Mouse (Mus musculus) heart, embryonic 13.5 days (tissue): ENCODE data around the gene Rbck1. TPM values are rescaled to one million over a fixed set of nuclear protein-coding genes. Genes with fewer than 3 reads are reported as not detected.

ENCODE experiments used
- ATAC-seq: fragments of 200-750 bp; cut with Nextera tagmentation; 2 replicates; pipeline ENCODE4 v1.8.0; 2017; ENCODE audit warnings: moderate TSS enrichment; ENCODE audit not compliant: insufficient number of reproducible peaks, low FRiP score, low TSS enrichment; ENCODE audit errors: extremely low read depth
- H3K27ac ChIP-seq: fragments of 300-500 bp; sonication (generic); replicated peaks from 2 replicates; pipeline ENCODE4 v1.5.1; 2015; ENCODE audit warnings: moderate library complexity, mild to moderate bottlenecking, inconsistent platforms
- H3K27me3 ChIP-seq: fragments of 300-500 bp; sonication (generic); replicated peaks from 2 replicates; pipeline ENCODE4 v1.6.1; 2015; ENCODE audit warnings: mild to moderate bottlenecking, inconsistent platforms
- H3K36me3 ChIP-seq: fragments of 300-500 bp; sonication (generic); 2 replicates; pipeline ENCODE4 v1.6.1; 2015; ENCODE audit warnings: mild to moderate bottlenecking, inconsistent platforms
- H3K4me1 ChIP-seq: fragments of 300-500 bp; sonication (generic); 2 replicates; pipeline ENCODE4 v1.6.1; 2015; ENCODE audit warnings: inconsistent platforms
- H3K4me2 ChIP-seq: fragments of 300-500 bp; sonication (generic); 2 replicates; pipeline ENCODE4 v1.6.1; 2015; ENCODE audit warnings: inconsistent platforms, mild to moderate bottlenecking, moderate library complexity
- H3K4me3 ChIP-seq: fragments of 300-500 bp; sonication (generic); 2 replicates; pipeline ENCODE4 v1.5.1; 2015; ENCODE audit warnings: moderate library complexity, mild to moderate bottlenecking, inconsistent platforms
- H3K9ac ChIP-seq: fragments of 300-500 bp; sonication (generic); 2 replicates; pipeline ENCODE4 v1.6.1; 2015; ENCODE audit warnings: inconsistent platforms, mild to moderate bottlenecking, moderate library complexity
- H3K9me3 ChIP-seq: fragments of 300-500 bp; sonication (generic); 2 replicates; pipeline ENCODE4 v1.6.1; 2016; ENCODE audit warnings: inconsistent platforms
- WGBS: fragments of 180-500 bp; shearing (Covaris S2); methylation state at CpG from one replicate; pipeline ENCODE4 v1.1.7; 2015; ENCODE audit warnings: mixed read lengths; 5-methylcytosine and 5-hydroxymethylcytosine counted together
- polyA plus RNA-seq: library from polyadenylated mRNA; unstranded; fragments of >200 nt; fragmentation: Nextera tagmentation; extraction: Ambion mirVana; gene quantifications from 2 replicates; pipeline ENCODE4 v1.2.1, GENCODE M21; 2015

Gene Rbck1
- polyA plus RNA-seq, 1 experiment from 2014 or later = 60.7 TPM

DNA sequence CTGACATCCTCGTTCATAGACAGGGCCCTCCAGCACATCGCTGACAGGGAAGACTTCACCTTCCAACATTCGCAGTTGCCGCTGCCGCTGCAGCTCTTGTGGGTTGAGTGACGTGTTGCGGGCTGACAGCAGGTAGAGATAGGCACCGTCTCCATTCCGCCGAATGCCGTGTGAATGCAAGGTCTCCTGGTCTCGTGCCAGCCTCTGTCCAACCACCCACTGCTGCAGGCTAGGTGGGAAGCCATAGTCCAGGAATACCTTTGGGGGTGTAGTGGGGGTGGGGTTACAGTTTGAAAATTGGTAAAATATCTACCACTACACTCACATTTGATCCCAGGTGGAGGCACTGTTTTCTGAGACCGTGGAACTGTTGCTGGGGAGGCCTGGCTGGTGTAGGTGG is 6.3 kb downstream of the Rbck1 start:
- Histone ChIP-seq H3K27ac (no peak overlapping the region), H3K4me2 (no peak overlapping the region), H3K27me3 (no peaks in the 10 kb centered on the region), H3K4me1 (peaks cover 12% of the 10 kb centered on the region), H3K36me3 (peaks cover 89% of the 10 kb centered on the region), H3K9me3 (no peaks in the 10 kb centered on the region), H3K4me3 (no peak overlapping the region), H3K9ac (no peak overlapping the region)
- WGBS = 71% methylated on average over 13 of the region's 13 CpGs
- ATAC-seq = no peak

DNA sequence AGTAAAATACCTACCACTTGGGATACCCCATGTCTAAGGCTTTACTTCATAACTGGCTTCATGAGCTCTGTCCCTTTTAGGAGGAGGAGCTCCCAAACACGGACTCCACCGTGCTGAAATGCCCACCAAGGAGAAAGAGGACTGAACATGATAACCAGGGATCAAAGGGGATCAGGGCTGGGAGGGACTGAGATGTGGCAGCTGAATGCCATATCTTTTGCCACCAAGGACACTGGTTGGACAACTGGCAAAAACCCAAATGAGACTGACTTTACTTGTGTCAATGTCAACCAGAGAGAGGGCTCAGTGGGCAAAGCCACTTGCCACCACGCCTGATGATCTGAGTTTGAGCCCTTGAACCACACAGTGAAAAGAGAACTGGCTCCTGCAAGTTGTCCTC is 7.6 kb downstream of the Rbck1 start:
- Histone ChIP-seq H3K36me3 (peaks cover 97% of the 10 kb centered on the region), H3K27ac (no peak overlapping the region), H3K9me3 (no peaks in the 10 kb centered on the region), H3K4me1 (no peaks in the 10 kb centered on the region), H3K27me3 (no peaks in the 10 kb centered on the region), H3K4me3 (no peak overlapping the region), H3K4me2 (no peak overlapping the region), H3K9ac (no peak overlapping the region)
- 78% methylated on average over 3 of the region's 3 CpGs for WGBS
- no peak for ATAC-seq

DNA sequence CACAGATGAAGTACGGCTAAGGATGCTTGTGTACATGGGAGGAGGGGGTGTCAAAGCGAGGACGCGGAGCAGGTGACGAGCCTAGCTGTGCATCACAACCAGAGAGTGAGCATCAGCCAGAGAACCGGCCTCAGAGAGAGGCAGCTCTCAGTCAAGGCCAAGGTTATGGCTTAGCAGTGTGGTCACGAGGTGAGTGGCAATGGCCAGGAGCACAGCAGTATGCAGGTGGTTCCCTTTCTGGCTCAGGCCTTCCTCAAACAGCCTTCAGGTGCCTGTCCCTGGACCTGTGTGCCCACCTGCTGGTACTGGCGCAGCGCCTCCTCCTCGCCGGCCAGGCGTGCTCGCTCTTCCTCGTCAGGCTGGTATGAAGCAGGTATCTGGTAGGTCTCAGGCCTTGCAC is 8.5 kb downstream of the Rbck1 start:
- Histone ChIP-seq H3K27me3 (no peaks in the 10 kb centered on the region), H3K9ac (no peak overlapping the region), H3K4me3 (no peak overlapping the region), H3K9me3 (no peaks in the 10 kb centered on the region), H3K27ac (no peak overlapping the region), H3K4me1 (no peaks in the 10 kb centered on the region), H3K4me2 (no peak overlapping the region), H3K36me3 (peaks cover 99% of the 10 kb centered on the region)
- no peak for ATAC-seq
- WGBS = 92% methylated on average over 14 of the region's 14 CpGs

DNA sequence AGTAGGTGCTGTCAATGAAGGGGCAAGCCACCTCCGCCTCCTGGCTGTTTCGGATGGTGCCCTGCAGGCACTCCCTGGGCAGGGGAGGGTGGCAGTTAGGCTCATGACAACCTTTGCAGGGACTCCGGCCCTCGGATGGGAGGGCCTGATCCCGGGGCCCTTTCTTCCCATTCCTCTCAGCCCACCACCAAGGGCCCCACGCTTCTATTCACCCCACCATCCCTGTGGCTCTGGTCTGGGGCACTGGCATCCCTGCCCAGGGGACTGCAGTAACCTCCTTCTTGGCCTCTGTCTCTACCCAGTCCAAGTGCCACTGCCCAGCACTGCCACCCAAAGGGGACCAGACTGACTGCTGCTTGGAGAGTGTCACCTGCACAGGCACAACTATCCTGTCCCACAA is 10.3 kb downstream of the Rbck1 start:
- no peak overlapping the region for H3K4me3 ChIP-seq
- no peaks in the 10 kb centered on the region for H3K4me1 ChIP-seq
- ATAC-seq = no peak
- no peaks in the 10 kb centered on the region for H3K27me3 ChIP-seq
- H3K9ac ChIP-seq = no peak overlapping the region
- peaks cover 100% of the 10 kb centered on the region for H3K36me3 ChIP-seq
- WGBS = 88% methylated on average over 6 of the region's 6 CpGs
- H3K4me2 ChIP-seq = no peak overlapping the region
- H3K9me3 ChIP-seq = no peaks in the 10 kb centered on the region
- no peak overlapping the region for H3K27ac ChIP-seq

DNA sequence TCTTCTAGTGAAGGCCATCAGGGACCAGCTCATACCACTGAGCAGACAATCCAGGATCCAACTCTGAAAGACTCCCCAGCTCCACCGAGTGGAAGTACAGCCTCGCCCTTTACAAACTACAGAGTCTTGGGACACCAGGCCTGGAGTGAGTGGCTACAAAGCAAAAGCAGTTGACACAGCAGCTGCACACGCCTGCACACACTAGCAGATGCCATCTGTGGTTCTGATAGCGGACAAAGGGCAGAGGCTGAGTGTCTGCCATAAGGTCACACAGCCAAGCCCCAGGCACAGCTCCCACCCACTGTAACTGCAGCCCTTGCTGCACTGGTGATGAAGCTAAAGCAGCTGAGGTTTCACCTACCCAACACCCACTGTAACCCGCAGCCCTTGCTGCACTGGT is 10.9 kb downstream of the Rbck1 start:
- 88% methylated on average over 5 of the region's 5 CpGs for WGBS
- Histone ChIP-seq H3K36me3 (peaks cover 100% of the 10 kb centered on the region), H3K9ac (no peak overlapping the region), H3K4me3 (no peak overlapping the region), H3K27me3 (no peaks in the 10 kb centered on the region), H3K9me3 (no peaks in the 10 kb centered on the region), H3K27ac (no peak overlapping the region), H3K4me1 (no peaks in the 10 kb centered on the region), H3K4me2 (no peak overlapping the region)
- ATAC-seq = no peak

DNA sequence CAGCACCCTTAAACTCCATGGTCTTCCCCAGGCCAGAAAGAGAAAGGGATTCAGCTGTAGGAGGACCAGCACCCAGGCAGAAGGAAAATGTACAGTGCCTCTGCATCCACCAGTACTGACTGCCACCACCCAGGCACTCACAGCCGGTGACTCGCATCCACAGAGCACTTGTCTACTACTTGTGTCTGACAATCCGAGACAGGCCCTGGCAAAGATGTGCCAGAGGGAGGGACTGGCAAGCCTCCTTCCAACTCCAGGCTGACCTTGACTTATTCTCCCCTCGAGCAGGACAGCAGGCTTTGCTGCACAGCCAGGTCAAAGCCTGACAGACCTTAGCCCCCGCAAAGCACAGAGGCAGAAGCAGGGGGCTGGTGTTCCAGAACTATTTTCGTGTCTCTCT is 15.4 kb downstream of the Rbck1 start:
- no peaks in the 10 kb centered on the region for H3K9me3 ChIP-seq
- H3K27ac ChIP-seq = no peak overlapping the region

DNA sequence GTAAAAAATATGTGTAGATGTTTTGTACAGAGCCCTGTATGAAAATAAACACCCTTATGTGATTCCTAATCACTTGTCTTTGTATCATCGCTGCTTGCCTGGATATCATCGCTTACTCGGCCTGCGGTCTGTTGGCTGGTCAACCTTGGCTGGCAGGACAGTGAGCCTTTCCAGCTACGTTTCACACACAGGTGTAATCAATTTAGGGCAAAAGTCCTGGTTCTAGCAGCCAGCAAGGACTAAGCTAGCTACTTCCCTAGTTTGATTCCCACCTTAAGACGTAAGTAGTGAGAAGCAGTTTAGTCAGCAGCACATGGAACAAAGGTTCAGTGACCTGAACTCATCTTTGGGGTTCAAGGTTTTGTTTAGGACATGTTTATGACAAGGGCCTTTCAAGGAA is 18.5 kb downstream of the Rbck1 start:
- no peak for ATAC-seq

More for the DNA sequence above, 15.4 kb downstream of the Rbck1 start:
- H3K4me2 ChIP-seq = no peak overlapping the region
- peaks cover 3% of the 10 kb centered on the region; the same call in 1 of the 2 replicates for H3K4me1 ChIP-seq
- H3K4me3 ChIP-seq = no peak overlapping the region
- ATAC-seq = no peak
- no peak overlapping the region for H3K9ac ChIP-seq
- WGBS = 73% methylated on average over 6 of the region's 6 CpGs
- H3K36me3 ChIP-seq = peaks cover 100% of the 10 kb centered on the region
- no peaks in the 10 kb centered on the region for H3K27me3 ChIP-seq

DNA sequence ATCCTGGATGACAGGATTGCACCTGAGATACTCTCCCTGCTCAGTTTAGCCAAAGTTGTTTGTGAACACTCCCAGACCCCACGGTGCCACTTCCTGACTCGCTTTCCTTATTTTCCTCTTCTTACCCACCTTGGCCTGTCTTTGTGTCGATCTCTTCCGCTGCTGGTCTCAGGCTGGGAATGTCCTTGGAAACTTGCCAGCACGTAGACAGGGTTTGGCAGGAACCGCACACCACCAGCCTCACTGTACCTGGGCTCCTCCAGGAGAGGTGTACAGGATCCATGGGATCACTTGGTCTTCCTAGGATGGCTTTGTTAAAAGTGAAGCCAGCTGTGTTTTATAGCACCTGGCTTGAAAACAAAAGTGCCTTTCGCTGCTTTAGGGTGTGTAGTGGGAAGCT is 19.5 kb downstream of the Rbck1 start:
- Histone ChIP-seq H3K36me3 (peaks cover 100% of the 10 kb centered on the region), H3K9ac (no peak overlapping the region), H3K9me3 (no peaks in the 10 kb centered on the region), H3K4me3 (no peak overlapping the region), H3K27ac (no peak overlapping the region), H3K27me3 (no peaks in the 10 kb centered on the region), H3K4me1 (peaks cover 3% of the 10 kb centered on the region; the same call in 1 of the 2 replicates), H3K4me2 (no peak overlapping the region)
- ATAC-seq = no peak
- WGBS = 61% methylated on average over 7 of the region's 7 CpGs

More for the DNA sequence above, 18.5 kb downstream of the Rbck1 start:
- H3K4me3 ChIP-seq = no peak overlapping the region
- no peaks in the 10 kb centered on the region for H3K9me3 ChIP-seq
- H3K4me1 ChIP-seq = peaks cover 3% of the 10 kb centered on the region; the same call in 1 of the 2 replicates
- H3K4me2 ChIP-seq = no peak overlapping the region
- no peak overlapping the region for H3K27ac ChIP-seq
- H3K9ac ChIP-seq = no peak overlapping the region
- WGBS = 91% methylated on average over 6 of the region's 6 CpGs
- no peaks in the 10 kb centered on the region for H3K27me3 ChIP-seq
- H3K36me3 ChIP-seq = peaks cover 100% of the 10 kb centered on the region

DNA sequence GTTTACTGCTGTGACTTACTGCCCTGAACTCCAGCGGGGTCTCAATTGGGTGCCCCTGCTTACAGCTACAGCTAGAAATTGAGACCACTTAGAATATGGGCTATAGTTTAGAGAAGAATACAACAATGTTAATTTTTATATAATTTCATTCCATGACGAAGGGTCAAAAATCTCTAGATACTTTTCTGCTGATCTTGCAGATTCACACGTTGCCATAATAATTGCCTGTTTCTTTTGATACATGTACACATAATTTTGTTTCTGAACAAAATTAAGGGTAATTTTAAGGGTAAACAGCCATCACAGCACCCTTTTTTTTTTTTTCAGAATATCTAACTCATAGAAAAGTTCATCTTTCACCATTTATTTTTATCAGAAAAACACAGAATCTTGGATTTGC is 25.3 kb downstream of the Rbck1 start:
- H3K4me1 ChIP-seq = no peaks in the 10 kb centered on the region
- no peak overlapping the region for H3K9ac ChIP-seq
- WGBS = 80% methylated on average over 3 of the region's 3 CpGs
- no peak for ATAC-seq
- no peak overlapping the region for H3K27ac ChIP-seq
- H3K4me2 ChIP-seq = no peak overlapping the region
- H3K9me3 ChIP-seq = no peaks in the 10 kb centered on the region
- H3K4me3 ChIP-seq = no peak overlapping the region
- no peaks in the 10 kb centered on the region for H3K27me3 ChIP-seq
- H3K36me3 ChIP-seq = peaks cover 97% of the 10 kb centered on the region

DNA sequence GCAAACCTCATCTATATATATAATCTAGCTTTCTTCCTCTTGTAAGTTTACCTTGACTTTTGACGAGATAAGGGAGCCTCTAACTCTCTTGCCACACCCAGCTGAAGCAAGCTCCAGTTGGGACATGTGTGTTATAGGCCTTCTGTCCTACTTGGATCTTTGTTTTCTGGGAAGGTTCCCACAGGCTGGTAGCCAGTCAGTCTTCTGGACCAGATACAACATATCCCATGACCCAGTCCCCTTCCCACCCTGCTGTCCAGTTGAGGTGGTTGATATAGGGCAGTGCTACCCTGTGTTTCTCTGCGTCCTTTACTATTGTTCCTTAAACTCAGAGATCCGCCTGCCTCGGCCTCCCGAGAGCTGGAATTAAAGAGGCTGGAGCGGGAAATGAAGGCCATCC is 27.0 kb downstream of the Rbck1 start:
- WGBS = 85% methylated on average over 6 of the region's 6 CpGs
- Histone ChIP-seq H3K9ac (no peak overlapping the region), H3K9me3 (no peaks in the 10 kb centered on the region), H3K27me3 (no peaks in the 10 kb centered on the region), H3K4me2 (no peak overlapping the region), H3K36me3 (peaks cover 89% of the 10 kb centered on the region), H3K4me3 (no peak overlapping the region), H3K27ac (no peak overlapping the region), H3K4me1 (no peaks in the 10 kb centered on the region)
- ATAC-seq = no peak

DNA sequence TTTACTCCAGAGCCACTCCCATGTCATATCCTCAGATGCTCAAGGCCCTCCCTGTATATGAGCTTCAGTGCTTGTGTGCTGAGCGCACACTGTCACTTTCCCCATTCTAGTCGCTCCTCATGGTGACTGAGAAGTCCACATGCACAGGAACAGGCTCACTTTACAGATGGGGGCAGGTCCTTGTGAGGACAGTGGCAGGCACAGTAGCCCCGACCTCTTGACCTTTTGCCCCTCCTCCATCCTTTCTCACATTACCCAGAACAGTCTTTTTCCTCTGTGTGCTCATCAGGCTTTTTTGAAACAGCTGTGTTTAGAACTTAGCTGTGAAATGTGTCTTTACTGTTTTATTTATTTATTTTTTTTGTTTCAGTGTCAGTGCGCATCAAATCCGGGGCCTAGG is 28.7 kb downstream of the Rbck1 start:
- Histone ChIP-seq H3K4me1 (peaks cover 1% of the 10 kb centered on the region), H3K27ac (no peak overlapping the region), H3K9ac (no peak overlapping the region), H3K4me3 (no peak overlapping the region), H3K36me3 (peaks cover 74% of the 10 kb centered on the region), H3K9me3 (no peaks in the 10 kb centered on the region), H3K4me2 (no peak overlapping the region), H3K27me3 (no peaks in the 10 kb centered on the region)
- ATAC-seq = no peak
- 63% methylated on average over 5 of the region's 5 CpGs for WGBS

DNA sequence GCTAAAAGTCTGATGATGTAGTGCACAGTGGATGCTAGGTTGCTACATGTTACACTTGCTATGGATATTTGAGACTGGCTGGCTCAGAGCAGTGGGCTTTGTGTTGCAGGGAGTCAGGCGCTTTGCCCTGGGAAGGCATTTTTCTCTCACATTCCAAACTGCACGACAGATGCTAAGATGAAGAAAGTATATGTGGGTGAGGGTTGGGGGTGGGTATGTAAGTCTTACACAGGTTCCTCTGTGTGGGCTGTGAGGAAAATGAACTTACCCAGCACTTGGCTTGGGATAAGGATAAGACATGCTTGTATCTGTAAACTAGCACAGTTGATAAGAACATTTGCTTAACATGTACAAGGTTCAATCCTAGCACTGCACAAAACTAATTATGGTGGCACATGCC is 29.6 kb downstream of the Rbck1 start:
- H3K9me3 ChIP-seq = no peaks in the 10 kb centered on the region
- no peak overlapping the region for H3K4me3 ChIP-seq
- H3K27me3 ChIP-seq = no peaks in the 10 kb centered on the region
- H3K27ac ChIP-seq = no peak overlapping the region
- H3K4me1 ChIP-seq = peaks cover 11% of the 10 kb centered on the region
- no peak overlapping the region for H3K4me2 ChIP-seq
- 77% methylated on average over 2 of the region's 2 CpGs for WGBS
- H3K36me3 ChIP-seq = peaks cover 65% of the 10 kb centered on the region
- no peak overlapping the region for H3K9ac ChIP-seq
- ATAC-seq = no peak
